Mouse (Mus musculus): ENCODE results near the gene Trpm5.

GRCm38 (mm10) chr7:143024293-143024692, 70.1 kb downstream of the Trpm5 start:
- TF ChIP-seq CTCF (IDR thresholded peaks at IDR 0.05; ENCODE audit: extremely low read depth, insufficient read length, insufficient replicate concordance, low read depth, low read length) (no peak), POLR2A (IDR thresholded peaks at IDR 0.05; ENCODE audit: low read depth, low read length) (no peak)

Data from small intestine, adult 2 months (tissue).